Mouse (Mus musculus): ENCODE data around the gene Drd3.

- TF ChIP-seq CTCF (IDR thresholded peaks at IDR 0.05; ENCODE audit: low read depth, low read length) (no peak), GATA1 (IDR thresholded peaks at IDR 0.05; ENCODE audit: borderline replicate concordance, low read length) (no peak), GATA2 (IDR thresholded peaks at IDR 0.05; ENCODE audit: borderline replicate concordance, low read depth, low read length) (no peak), TAL1 (conservative IDR thresholded peaks at IDR 0.05; ENCODE audit: low read depth, low read length) (no peak), POLR2AphosphoS5 (IDR thresholded peaks at IDR 0.05; ENCODE audit: insufficient replicate concordance, low read depth, low read length) (no peak)
Measured at GRCm38 (mm10) chr16:43801791-43802307, 48.0 kb downstream of the Drd3 start.

All from G1E (cell line).